Mouse (Mus musculus) heart, postnatal 0 days (tissue): ENCODE measurements at regions not wholly inside any gene's neighbourhood (a gene's known extent, or its start where the extent isn't known, plus 50 kb on each side); places are given as distances from the start of the nearest gene placed in this dataset.
"Not testable (repeated sequence)": the region's sequence is repeated elsewhere in the genome, so short reads cannot be mapped to it uniquely, and the experiment has no call there.

ENCODE experiments used
- ATAC-seq: fragments of 200-750 bp; cut with Nextera tagmentation; 2 replicates; pipeline ENCODE4 v1.8.0; 2017; ENCODE audit warnings: low read depth, moderate number of reproducible peaks, moderate library complexity; ENCODE audit not compliant: insufficient read depth
- DNase-seq: peaks from one replicate; pipeline ENCODE4 v3.0.0-alpha.2; 2016; ENCODE audit warnings: low spot score
- H3K27ac ChIP-seq: fragments of 300-500 bp; sonication (generic); 2 replicates; pipeline ENCODE4 v1.5.1; 2014; ENCODE audit warnings: low read depth, mild to moderate bottlenecking
- H3K27me3 ChIP-seq: fragments of 300-500 bp; sonication (generic); 2 replicates; pipeline ENCODE4 v1.6.1; 2014; ENCODE audit warnings: low read length, mixed read lengths; ENCODE audit not compliant: control insufficient read depth, insufficient read depth
- H3K36me3 ChIP-seq: fragments of 300-500 bp; sonication (generic); replicated peaks from 2 replicates; pipeline ENCODE4 v1.6.1; 2014; ENCODE audit warnings: low read length, mixed read lengths; ENCODE audit not compliant: control insufficient read depth, insufficient read depth
- H3K4me1 ChIP-seq: fragments of 300-500 bp; sonication (generic); 2 replicates; pipeline ENCODE4 v1.6.1; 2014; ENCODE audit warnings: antibody characterized with exemption; ENCODE audit not compliant: control insufficient read depth, insufficient read depth
- H3K4me2 ChIP-seq: fragments of 300-500 bp; sonication (generic); 2 replicates; pipeline ENCODE4 v1.6.1; 2014; ENCODE audit warnings: low read depth, mild to moderate bottlenecking, low read length, moderate library complexity
- H3K4me3 ChIP-seq: fragments of 300-500 bp; sonication (generic); 2 replicates; pipeline ENCODE4 v1.5.1; 2014; ENCODE audit warnings: low read depth, low read length
- H3K9ac ChIP-seq: fragments of 300-500 bp; sonication (generic); replicated peaks from 2 replicates; pipeline ENCODE4 v1.6.1; 2014; ENCODE audit warnings: low read depth, low read length, mixed read lengths
- H3K9me3 ChIP-seq: fragments of 300-500 bp; sonication (generic); replicated peaks from 2 replicates; pipeline ENCODE4 v1.6.1; 2016; ENCODE audit warnings: low read length; ENCODE audit not compliant: control insufficient read depth
- CTCF ChIP-seq: IDR thresholded peaks from 2 replicates; pipeline ENCODE4 v1.5.1; 2016; ENCODE audit warnings: antibody characterized with exemption, control low read depth, low read depth
- EP300 ChIP-seq: IDR thresholded peaks from 2 replicates; pipeline ENCODE4 v1.6.1; 2016; ENCODE audit warnings: antibody characterized with exemption, low read depth
- WGBS: fragments of 180-500 bp; shearing (Covaris S2); extraction: QIAGEN DNeasy Blood & Tissue Kit; methylation state at CpG from one replicate; pipeline ENCODE4 v1.1.7; 2014; 5-methylcytosine and 5-hydroxymethylcytosine counted together

- ATAC-seq = no peak
- DNase-seq = no peak
- H3K36me3 ChIP-seq = no peaks in the 10 kb centered on the region
- no peak for TF ChIP-seq CTCF
- no peak for TF ChIP-seq EP300
- H3K27ac ChIP-seq = no peak overlapping the region
- 45% methylated on average over 3 of the region's 4 CpGs for WGBS
- no peaks in the 10 kb centered on the region for H3K27me3 ChIP-seq
- no peak overlapping the region for H3K4me3 ChIP-seq
- no peak overlapping the region for H3K9ac ChIP-seq
- H3K9me3 ChIP-seq = no peaks in the 10 kb centered on the region
- no peak overlapping the region for H3K4me2 ChIP-seq
- peaks cover 9% of the 10 kb centered on the region for H3K4me1 ChIP-seq
Measured at GRCm38 (mm10) chr3:101211936-101212335, 75.8 kb downstream of the Cd2 start.

- H3K9me3 ChIP-seq = no peaks in the 10 kb centered on the region
- no peak overlapping the region for H3K9ac ChIP-seq
- no peak overlapping the region for H3K4me2 ChIP-seq
- H3K4me1 ChIP-seq = peaks cover 9% of the 10 kb centered on the region
- H3K36me3 ChIP-seq = no peaks in the 10 kb centered on the region
- no peak overlapping the region for H3K4me3 ChIP-seq
- 68% methylated on average over 7 of the region's 7 CpGs for WGBS
- ATAC-seq (no peak), DNase-seq (no peak)
- H3K27me3 ChIP-seq = no peaks in the 10 kb centered on the region
- TF ChIP-seq CTCF (no peak), EP300 (no peak)
- no peak overlapping the region for H3K27ac ChIP-seq
Measured at GRCm38 (mm10) chr3:101209546-101209945, 78.2 kb downstream of the Cd2 start.

GRCm38 (mm10) chr3:101208751-101209150 is 79.0 kb downstream of the Cd2 start:
- ATAC-seq (no peak), DNase-seq (no peak)
- Histone ChIP-seq H3K27ac (no peak overlapping the region), H3K4me3 (no peak overlapping the region), H3K4me1 (peaks cover 9% of the 10 kb centered on the region), H3K9ac (no peak overlapping the region), H3K36me3 (no peaks in the 10 kb centered on the region), H3K27me3 (no peaks in the 10 kb centered on the region), H3K9me3 (no peaks in the 10 kb centered on the region), H3K4me2 (no peak overlapping the region)
- TF ChIP-seq CTCF = no peak
- no peak for TF ChIP-seq EP300
- WGBS = 89% methylated on average over 12 of the region's 12 CpGs

GRCm38 (mm10) chr3:101206172-101206571 is 81.6 kb downstream of the Cd2 start:
- H3K9ac ChIP-seq, H3K4me1 ChIP-seq, H3K27me3 ChIP-seq, H3K9me3 ChIP-seq, H3K4me2 ChIP-seq, DNase-seq, H3K4me3 ChIP-seq, ATAC-seq, H3K36me3 ChIP-seq, H3K27ac ChIP-seq: not testable (repeated sequence)
- WGBS = 96% methylated on average over 13 of the region's 13 CpGs

GRCm38 (mm10) chr3:101194725-101195124 is 84.6 kb upstream of the Ptgfrn start:
- H3K27me3 ChIP-seq = no peaks in the 10 kb centered on the region
- H3K9me3 ChIP-seq = no peaks in the 10 kb centered on the region
- H3K4me3 ChIP-seq = no peak overlapping the region
- ATAC-seq = no peak
- H3K4me2 ChIP-seq = no peak overlapping the region
- peaks cover 5% of the 10 kb centered on the region for H3K4me1 ChIP-seq
- H3K9ac ChIP-seq = no peak overlapping the region
- DNase-seq = no peak
- 87% methylated on average over 5 of the region's 5 CpGs for WGBS
- no peaks in the 10 kb centered on the region for H3K36me3 ChIP-seq
- no peak overlapping the region for H3K27ac ChIP-seq
- TF ChIP-seq CTCF (no peak), EP300 (no peak)

- Histone ChIP-seq H3K4me1 (peaks cover 5% of the 10 kb centered on the region), H3K27ac (no peak overlapping the region), H3K27me3 (no peaks in the 10 kb centered on the region), H3K4me3 (no peak overlapping the region), H3K9ac (no peak overlapping the region), H3K4me2 (no peak overlapping the region), H3K36me3 (no peaks in the 10 kb centered on the region), H3K9me3 (no peaks in the 10 kb centered on the region)
- TF ChIP-seq EP300 (no peak), CTCF (no peak)
- ATAC-seq = no peak
- no peak for DNase-seq
- WGBS = 76% methylated on average over 5 of the region's 5 CpGs
Measured at GRCm38 (mm10) chr3:101194319-101194718, 84.2 kb upstream of the Ptgfrn start.
